Mouse (Mus musculus) heart, embryonic 16.5 days (tissue): ENCODE results near the gene Sulf2. TPM values are rescaled to one million over a fixed set of nuclear protein-coding genes. Genes with fewer than 3 reads are reported as not detected.

Source experiments
- ATAC-seq: fragments of 200-750 bp; cut with Nextera tagmentation; replicated peaks from 2 replicates; pipeline ENCODE4 v1.8.0; 2017; ENCODE audit warnings: moderate number of reproducible peaks; ENCODE audit not compliant: insufficient read depth, low FRiP score; ENCODE audit errors: extremely low read depth
- H3K27ac ChIP-seq: fragments of 300-500 bp; sonication (generic); 2 replicates; pipeline ENCODE4 v1.5.1; 2014; ENCODE audit warnings: mild to moderate bottlenecking, low read length, control low read depth, moderate library complexity
- H3K27me3 ChIP-seq: fragments of 300-500 bp; sonication (generic); 2 replicates; pipeline ENCODE4 v1.6.1; 2014; ENCODE audit warnings: low read length, mixed read lengths; ENCODE audit not compliant: control insufficient read depth, insufficient read depth
- H3K36me3 ChIP-seq: fragments of 300-500 bp; sonication (generic); 2 replicates; pipeline ENCODE4 v1.6.1; 2014; ENCODE audit not compliant: control insufficient read depth, insufficient read depth
- H3K4me1 ChIP-seq: fragments of 300-500 bp; sonication (generic); 2 replicates; pipeline ENCODE4 v1.6.1; 2014; ENCODE audit warnings: low read length, mixed read lengths; ENCODE audit not compliant: control insufficient read depth, insufficient read depth
- H3K4me2 ChIP-seq: fragments of 300-500 bp; sonication (generic); 2 replicates; pipeline ENCODE4 v1.6.1; 2014; ENCODE audit warnings: low read depth, mild to moderate bottlenecking, control low read depth, low read length
- H3K4me3 ChIP-seq: fragments of 300-500 bp; sonication (generic); 2 replicates; pipeline ENCODE4 v1.5.1; 2014; ENCODE audit warnings: mild to moderate bottlenecking, control low read depth, low read length
- H3K9ac ChIP-seq: fragments of 300-500 bp; sonication (generic); 2 replicates; pipeline ENCODE4 v1.6.1; 2014; ENCODE audit warnings: low read length, control low read depth
- H3K9me3 ChIP-seq: fragments of 300-500 bp; sonication (generic); replicated peaks from 2 replicates; pipeline ENCODE4 v1.6.1; 2016; ENCODE audit warnings: low read length; ENCODE audit not compliant: control insufficient read depth
- WGBS: fragments of 180-500 bp; shearing (Covaris S2); extraction: QIAGEN DNeasy Blood & Tissue Kit; methylation state at CpG from one replicate; pipeline ENCODE4 v1.1.7; 2014; 5-methylcytosine and 5-hydroxymethylcytosine counted together
- polyA plus RNA-seq: library from polyadenylated mRNA; unstranded; fragments of >200 nt; fragmentation: Nextera tagmentation; extraction: Ambion mirVana; gene quantifications from 2 replicates; pipeline ENCODE4 v1.2.1, GENCODE M21; 2015

Gene Sulf2
- polyA plus RNA-seq, 1 experiment from 2014 or later = 61.8 TPM

DNA sequence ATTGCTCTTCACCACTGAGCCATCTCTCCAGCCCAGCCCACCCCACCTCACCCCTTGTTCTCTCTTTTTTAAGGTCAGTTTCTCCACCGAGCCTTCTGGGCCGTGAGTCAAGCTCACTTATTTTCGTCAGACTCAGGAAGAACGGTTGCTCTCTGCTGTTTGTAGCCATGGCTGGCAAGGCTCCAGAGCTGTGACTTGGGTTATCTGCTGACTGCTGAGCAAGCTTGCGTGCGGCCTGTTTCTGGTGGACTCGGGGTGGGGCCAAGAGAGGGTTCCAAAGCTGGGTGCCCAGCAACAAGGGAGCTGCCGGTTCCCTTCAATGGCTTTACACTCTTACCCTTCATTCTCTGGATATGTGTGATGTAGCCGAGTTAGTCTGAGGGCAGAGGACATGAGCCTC is 15.0 kb downstream of the Sulf2 start:
- whole genome bisulfite sequencing = 17% methylated on average over 9 of the region's 9 CpGs
- Histone ChIP-seq H3K9me3 (no peaks in the 10 kb centered on the region), H3K9ac (no peak overlapping the region; the same call in 1 of the 2 replicates), H3K27ac (peak overlapping the region; percentile 81), H3K4me3 (no peak overlapping the region), H3K4me2 (0 out of 2 replicates have a peak overlapping the region, but pooled peaks have one; percentile 5), H3K36me3 (no peaks in the 10 kb centered on the region), H3K27me3 (no peaks in the 10 kb centered on the region), H3K4me1 (peaks cover 56% of the 10 kb centered on the region)
- ATAC-seq = peak; percentile 65

DNA sequence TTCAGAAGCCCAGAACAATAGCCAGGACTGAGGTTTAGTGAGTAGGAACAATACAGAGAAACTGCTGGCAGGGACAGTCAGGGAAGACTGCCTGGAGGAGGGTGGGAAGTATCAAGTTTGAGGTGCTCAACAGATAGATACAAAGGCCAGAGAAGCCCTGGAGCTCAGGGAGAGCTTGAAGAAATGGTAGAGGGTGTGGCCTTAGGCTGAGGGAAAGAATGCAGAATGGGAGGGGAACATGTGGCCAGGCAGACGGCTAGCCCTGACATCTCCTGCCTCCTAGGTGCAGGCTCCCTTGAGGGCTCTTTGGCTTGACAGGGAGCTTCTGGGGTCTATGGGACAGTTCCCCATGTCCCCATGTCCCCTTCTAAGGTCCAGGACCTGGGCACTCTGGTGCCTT is 17.2 kb downstream of the Sulf2 start:
- ATAC-seq = no peak
- WGBS = 60% methylated on average over 1 of the region's 1 CpGs
- peaks cover 48% of the 10 kb centered on the region for H3K4me1 ChIP-seq

GRCm38 (mm10) chr2:166137467-166137866 is 18.0 kb downstream of the Sulf2 start:
- 88% methylated on average over 4 of the region's 4 CpGs for WGBS
- H3K27ac ChIP-seq = no peak overlapping the region
- no peak overlapping the region for H3K9ac ChIP-seq
- ATAC-seq = no peak
- H3K9me3 ChIP-seq = no peaks in the 10 kb centered on the region
- no peak overlapping the region for H3K4me2 ChIP-seq
- peaks cover 41% of the 10 kb centered on the region for H3K4me1 ChIP-seq
- no peaks in the 10 kb centered on the region for H3K27me3 ChIP-seq
- H3K36me3 ChIP-seq = no peaks in the 10 kb centered on the region
- no peak overlapping the region for H3K4me3 ChIP-seq

More for the DNA sequence above, 17.2 kb downstream of the Sulf2 start:
- H3K9ac ChIP-seq = no peak overlapping the region
- H3K9me3 ChIP-seq = no peaks in the 10 kb centered on the region
- no peak overlapping the region for H3K4me3 ChIP-seq
- H3K4me2 ChIP-seq = no peak overlapping the region
- H3K27ac ChIP-seq = no peak overlapping the region
- H3K36me3 ChIP-seq = no peaks in the 10 kb centered on the region
- no peaks in the 10 kb centered on the region for H3K27me3 ChIP-seq

GRCm38 (mm10) chr2:166135711-166136485 is 19.6 kb downstream of the Sulf2 start:
- H3K9ac ChIP-seq = peak overlapping the region; percentile 16; the same call in 1 of the 2 replicates
- no peak overlapping the region for H3K4me3 ChIP-seq
- 19% methylated on average over 16 of the region's 16 CpGs for WGBS
- H3K27ac ChIP-seq = peak overlapping the region; percentile 11; the same call in 1 of the 2 replicates
- peaks cover 5% of the 10 kb centered on the region for H3K36me3 ChIP-seq
- H3K4me1 ChIP-seq = peaks cover 26% of the 10 kb centered on the region
- ATAC-seq = no peak
- H3K9me3 ChIP-seq = no peaks in the 10 kb centered on the region
- H3K27me3 ChIP-seq = no peaks in the 10 kb centered on the region
- no peak overlapping the region for H3K4me2 ChIP-seq

GRCm38 (mm10) chr2:166128756-166129155 is 26.7 kb downstream of the Sulf2 start:
- H3K4me2 ChIP-seq = no peak overlapping the region
- H3K9ac ChIP-seq = peak overlapping the region; percentile 26; the same call in 1 of the 2 replicates

GRCm38 (mm10) chr2:166128032-166128431 is 27.4 kb downstream of the Sulf2 start:
- Histone ChIP-seq H3K9me3 (no peaks in the 10 kb centered on the region), H3K4me1 (peaks cover 33% of the 10 kb centered on the region), H3K4me3 (no peak overlapping the region), H3K27ac (no peak overlapping the region), H3K9ac (no peak overlapping the region), H3K36me3 (peaks cover 5% of the 10 kb centered on the region), H3K27me3 (no peaks in the 10 kb centered on the region), H3K4me2 (no peak overlapping the region)
- WGBS = 87% methylated on average over 15 of the region's 15 CpGs
- ATAC-seq = no peak

More at GRCm38 (mm10) chr2:166128756-166129155, 26.7 kb downstream of the Sulf2 start:
- Histone ChIP-seq H3K4me3 (no peak overlapping the region), H3K9me3 (no peaks in the 10 kb centered on the region), H3K27me3 (no peaks in the 10 kb centered on the region), H3K27ac (peak overlapping the region; percentile 80), H3K4me1 (peaks cover 28% of the 10 kb centered on the region), H3K36me3 (peaks cover 5% of the 10 kb centered on the region)
- 48% methylated on average over 4 of the region's 4 CpGs for WGBS
- ATAC-seq = peak; percentile 71

GRCm38 (mm10) chr2:166126343-166126742 is 29.1 kb downstream of the Sulf2 start:
- Histone ChIP-seq H3K36me3 (peaks cover under 1% of the 10 kb centered on the region), H3K4me2 (no peak overlapping the region), H3K4me1 (peaks cover 46% of the 10 kb centered on the region), H3K9me3 (no peaks in the 10 kb centered on the region), H3K27ac (no peak overlapping the region), H3K4me3 (no peak overlapping the region), H3K27me3 (no peaks in the 10 kb centered on the region), H3K9ac (no peak overlapping the region)
- no peak for ATAC-seq
- 56% methylated on average over 11 of the region's 11 CpGs for WGBS

DNA sequence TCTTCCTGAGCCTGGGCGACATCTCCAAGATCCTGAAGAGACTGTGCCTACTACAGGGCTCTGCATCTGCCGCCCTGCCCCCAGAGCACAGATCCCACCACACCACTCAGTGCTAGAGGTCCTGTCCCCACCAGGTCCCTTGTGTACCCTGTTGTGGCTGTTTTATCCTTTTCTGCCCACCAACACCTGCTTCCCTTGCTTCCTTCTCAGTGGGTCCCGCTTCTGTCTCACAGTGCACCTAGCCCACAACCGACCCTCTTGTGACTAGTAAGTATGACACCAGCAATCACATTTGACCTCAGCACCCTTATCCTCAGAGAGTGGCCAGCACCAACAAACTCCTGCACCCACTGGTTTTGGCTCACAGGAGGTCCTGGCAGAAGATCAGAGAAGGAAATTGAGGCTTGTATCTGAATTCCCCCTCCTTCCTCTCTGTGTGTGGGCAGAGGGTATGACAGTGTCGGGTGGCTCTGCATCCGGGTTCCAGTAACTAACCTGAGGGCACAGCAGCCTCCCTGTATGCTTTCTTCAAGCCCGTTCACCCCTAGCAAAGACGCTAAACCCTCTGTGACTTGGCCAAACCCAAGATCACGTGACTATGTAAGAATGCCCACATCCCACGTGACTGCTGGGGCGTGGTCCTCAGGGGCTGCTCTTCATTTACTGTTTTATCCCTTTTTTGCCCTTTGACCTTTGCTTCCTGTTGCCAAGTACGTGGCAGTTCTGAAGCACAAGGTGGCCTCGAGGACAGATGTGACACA is 29.8 kb downstream of the Sulf2 start:
- Histone ChIP-seq H3K36me3 (no peaks in the 10 kb centered on the region), H3K4me3 (no peak overlapping the region)

DNA sequence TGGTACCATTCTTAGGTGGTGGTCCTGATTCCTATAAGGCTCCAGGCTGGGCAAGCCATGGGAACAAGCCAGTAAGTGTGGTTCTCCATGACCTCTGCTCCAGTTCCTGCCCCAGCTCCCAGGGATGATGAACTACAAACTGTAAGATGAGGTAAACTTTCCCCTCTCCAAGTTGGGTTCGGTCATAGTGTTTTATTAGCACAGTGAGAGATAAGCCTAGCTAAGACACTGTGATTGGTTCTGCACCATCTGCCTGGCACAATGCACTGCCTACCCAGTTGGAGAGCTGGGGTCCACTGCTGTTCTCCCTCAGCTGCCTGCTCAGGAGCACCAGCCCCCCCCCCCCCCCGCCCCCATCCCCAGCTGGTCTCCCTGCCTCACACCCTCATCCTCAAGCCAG is 30.4 kb downstream of the Sulf2 start:
- H3K9ac ChIP-seq = no peak overlapping the region
- ATAC-seq = no peak
- H3K4me1 ChIP-seq = peaks cover 48% of the 10 kb centered on the region
- no peak overlapping the region for H3K27ac ChIP-seq
- no peak overlapping the region for H3K4me3 ChIP-seq
- H3K36me3 ChIP-seq = no peaks in the 10 kb centered on the region
- WGBS = 22% methylated on average over 1 of the region's 2 CpGs
- no peaks in the 10 kb centered on the region for H3K27me3 ChIP-seq
- no peaks in the 10 kb centered on the region for H3K9me3 ChIP-seq
- no peak overlapping the region for H3K4me2 ChIP-seq

More for the DNA sequence above, 29.8 kb downstream of the Sulf2 start:
- Histone ChIP-seq H3K9me3 (no peaks in the 10 kb centered on the region), H3K4me1 (peaks cover 46% of the 10 kb centered on the region), H3K4me2 (no peak overlapping the region), H3K9ac (no peak overlapping the region), H3K27me3 (no peaks in the 10 kb centered on the region), H3K27ac (no peak overlapping the region)
- 66% methylated on average over 13 of the region's 13 CpGs for WGBS
- ATAC-seq = no peak
